Mouse (Mus musculus): ENCODE measurements at regions not wholly inside any gene's neighbourhood (a gene's known extent, or its start where the extent isn't known, plus 50 kb on each side); places are given as distances from the start of the nearest gene placed in this dataset.

DNA sequence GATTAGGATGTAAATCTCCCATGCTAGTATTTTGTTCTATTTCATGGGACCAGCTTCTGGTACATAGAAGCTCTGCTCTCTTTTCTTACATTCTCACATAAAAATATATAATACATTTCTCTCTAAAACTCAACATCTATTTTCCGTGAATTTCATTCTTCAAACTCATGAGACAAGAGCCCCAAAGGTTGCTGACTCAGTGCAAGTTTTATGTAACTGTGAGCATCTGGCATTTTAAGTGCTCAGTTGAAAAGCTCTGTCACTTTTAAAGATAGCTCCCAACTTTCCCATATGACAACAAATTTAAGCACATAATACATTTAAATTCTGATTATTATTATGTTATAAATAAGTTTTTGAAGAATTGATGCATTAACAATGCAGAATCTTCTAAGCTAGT lies 268.5 kb downstream of the AW209491 start:
- no peak overlapping the region for H3K4me3 ChIP-seq
- no peak for ATAC-seq (ENCODE audit: low FRiP score, low read depth)
- H3K36me3 ChIP-seq: no peaks in the 10 kb centered on the region
- no peak overlapping the region for H3K27ac ChIP-seq (replicated peaks)
- H3K4me1 ChIP-seq: no peaks in the 10 kb centered on the region
- H3K27me3 ChIP-seq: no peaks in the 10 kb centered on the region
- WGBS: 82% methylated on average over 1 of the region's 1 CpGs
- no peak overlapping the region for H3K4me2 ChIP-seq (replicated peaks)
- no peak overlapping the region for H3K9ac ChIP-seq (replicated peaks)
- no peaks in the 10 kb centered on the region for H3K9me3 ChIP-seq

DNA sequence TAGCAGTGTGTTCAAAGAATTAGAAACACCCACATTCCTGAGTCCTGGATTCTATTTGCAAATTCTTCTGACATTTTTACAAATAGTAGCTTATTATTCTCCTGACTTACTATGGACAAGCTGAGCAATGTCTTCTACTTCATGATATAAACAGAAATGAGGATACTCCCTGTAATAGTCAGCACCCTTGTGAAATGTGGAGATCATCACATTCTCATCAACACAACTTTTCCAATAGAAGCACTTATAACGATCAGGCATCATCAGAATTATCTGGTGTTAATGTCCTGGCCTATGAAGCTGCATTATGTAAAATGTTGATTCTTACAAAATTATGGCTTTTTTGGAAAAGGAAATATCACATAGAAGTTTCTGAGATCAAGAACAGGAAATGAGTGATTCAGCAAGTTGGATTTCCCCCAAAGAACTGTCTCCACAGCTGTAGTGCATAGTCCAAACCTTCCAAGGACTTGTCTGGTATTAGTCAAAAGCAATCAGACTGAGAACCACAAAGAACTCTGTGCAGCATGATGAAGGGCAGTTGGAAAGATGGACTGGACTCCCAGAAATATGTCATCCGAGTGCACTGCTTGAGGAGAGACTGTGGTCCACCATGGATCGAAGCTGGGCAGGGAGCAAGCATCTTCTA lies 300.3 kb downstream of the AW209491 start:
- Histone ChIP-seq H3K27ac (replicated peaks) (no peak overlapping the region), H3K36me3 (no peaks in the 10 kb centered on the region), H3K9me3 (no peaks in the 10 kb centered on the region), H3K4me2 (replicated peaks) (no peak overlapping the region), H3K4me3 (no peak overlapping the region), H3K27me3 (no peaks in the 10 kb centered on the region), H3K9ac (replicated peaks) (no peak overlapping the region), H3K4me1 (no peaks in the 10 kb centered on the region)
- no peak for ATAC-seq (ENCODE audit: low FRiP score, low read depth)
- WGBS: 94% methylated on average over 3 of the region's 3 CpGs

DNA sequence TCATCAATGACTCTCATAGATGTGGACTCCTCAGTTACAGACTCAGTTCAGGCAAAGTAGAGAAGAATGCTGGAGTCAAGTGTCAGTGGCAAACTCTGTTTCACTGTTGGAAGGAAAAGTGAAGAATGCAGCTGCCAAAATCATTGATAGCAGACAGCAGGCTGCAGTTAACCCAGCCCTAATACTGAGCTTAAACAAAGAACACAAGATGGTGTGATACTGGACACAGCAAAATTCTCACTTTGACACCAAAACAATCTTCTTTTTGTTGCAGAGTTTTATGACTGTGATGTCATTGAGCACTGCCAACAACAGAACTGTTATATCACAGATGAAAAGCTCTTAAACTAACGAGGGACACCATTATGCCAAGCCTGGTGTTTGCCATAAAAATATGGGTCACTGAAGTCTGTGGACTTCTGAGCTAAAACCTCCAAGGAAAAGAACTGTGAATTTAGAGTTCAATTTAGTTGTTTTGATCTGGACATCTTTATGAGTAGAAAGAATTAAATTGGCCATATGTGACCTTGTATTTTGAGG lies 336.3 kb downstream of the AW209491 start:
- no peak overlapping the region for H3K27ac ChIP-seq (replicated peaks)
- H3K9ac ChIP-seq (replicated peaks): no peak overlapping the region
- H3K36me3 ChIP-seq: no peaks in the 10 kb centered on the region
- WGBS: 72% methylated on average over 1 of the region's 1 CpGs
- no peak overlapping the region for H3K4me3 ChIP-seq
- H3K9me3 ChIP-seq: no peaks in the 10 kb centered on the region
- no peaks in the 10 kb centered on the region for H3K27me3 ChIP-seq
- no peak overlapping the region for H3K4me2 ChIP-seq (replicated peaks)
- no peak for ATAC-seq (ENCODE audit: low FRiP score, low read depth)
- no peaks in the 10 kb centered on the region for H3K4me1 ChIP-seq

DNA sequence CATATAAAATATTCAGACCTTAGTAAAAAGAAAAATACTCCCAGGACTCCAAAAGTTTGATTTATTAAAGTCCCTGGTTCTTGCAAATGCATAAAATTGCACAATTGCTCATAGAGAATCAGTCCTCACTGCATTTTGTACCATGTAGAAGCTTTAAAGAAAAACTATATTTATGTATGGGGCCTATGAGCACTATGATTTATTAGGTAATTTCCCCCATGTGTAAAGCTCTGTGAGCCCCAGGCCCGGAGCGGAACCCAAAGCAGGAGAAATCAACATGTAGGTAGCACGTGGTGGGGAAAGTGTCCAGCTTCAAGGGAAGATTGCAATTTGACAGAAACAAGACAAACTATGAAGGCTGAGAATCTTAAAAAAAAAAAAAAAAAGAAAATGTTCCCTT lies 372.7 kb downstream of the AW209491 start:
- WGBS: 89% methylated on average over 3 of the region's 3 CpGs
- no peak overlapping the region for H3K4me2 ChIP-seq (replicated peaks)
- H3K4me1 ChIP-seq: no peaks in the 10 kb centered on the region
- no peak overlapping the region for H3K9ac ChIP-seq (replicated peaks)
- H3K27me3 ChIP-seq: no peaks in the 10 kb centered on the region
- no peaks in the 10 kb centered on the region for H3K9me3 ChIP-seq
- no peaks in the 10 kb centered on the region for H3K36me3 ChIP-seq
- no peak for ATAC-seq (ENCODE audit: low FRiP score, low read depth)
- H3K27ac ChIP-seq (replicated peaks): no peak overlapping the region
- H3K4me3 ChIP-seq: no peak overlapping the region

DNA sequence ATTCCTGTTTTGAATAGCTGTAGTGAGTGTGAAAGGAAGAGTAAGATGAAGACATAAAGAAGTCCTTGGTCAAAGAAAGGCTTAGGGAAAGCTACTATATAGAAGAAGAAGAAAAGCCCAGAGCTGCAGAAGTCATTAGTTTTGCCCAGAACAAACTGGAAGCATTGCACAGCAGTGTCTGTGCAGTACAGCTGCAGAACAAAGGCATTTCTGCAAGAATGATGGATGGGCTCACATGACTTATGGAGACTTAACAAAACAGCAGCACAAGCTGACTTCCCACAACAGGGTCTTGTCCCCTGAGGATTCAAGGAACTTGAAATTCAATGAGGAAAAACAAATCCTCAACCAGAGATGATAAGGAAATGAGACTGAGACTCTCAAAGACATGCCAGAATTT lies 381.7 kb downstream of the AW209491 start:
- Histone ChIP-seq H3K4me2 (replicated peaks) (no peak overlapping the region), H3K27me3 (no peaks in the 10 kb centered on the region), H3K9me3 (no peaks in the 10 kb centered on the region), H3K4me1 (no peaks in the 10 kb centered on the region), H3K4me3 (no peak overlapping the region), H3K36me3 (no peaks in the 10 kb centered on the region), H3K9ac (replicated peaks) (no peak overlapping the region), H3K27ac (replicated peaks) (no peak overlapping the region)
- ATAC-seq (ENCODE audit: low FRiP score, low read depth): peak; percentile 49; the same call in 1 of the 2 replicates

DNA sequence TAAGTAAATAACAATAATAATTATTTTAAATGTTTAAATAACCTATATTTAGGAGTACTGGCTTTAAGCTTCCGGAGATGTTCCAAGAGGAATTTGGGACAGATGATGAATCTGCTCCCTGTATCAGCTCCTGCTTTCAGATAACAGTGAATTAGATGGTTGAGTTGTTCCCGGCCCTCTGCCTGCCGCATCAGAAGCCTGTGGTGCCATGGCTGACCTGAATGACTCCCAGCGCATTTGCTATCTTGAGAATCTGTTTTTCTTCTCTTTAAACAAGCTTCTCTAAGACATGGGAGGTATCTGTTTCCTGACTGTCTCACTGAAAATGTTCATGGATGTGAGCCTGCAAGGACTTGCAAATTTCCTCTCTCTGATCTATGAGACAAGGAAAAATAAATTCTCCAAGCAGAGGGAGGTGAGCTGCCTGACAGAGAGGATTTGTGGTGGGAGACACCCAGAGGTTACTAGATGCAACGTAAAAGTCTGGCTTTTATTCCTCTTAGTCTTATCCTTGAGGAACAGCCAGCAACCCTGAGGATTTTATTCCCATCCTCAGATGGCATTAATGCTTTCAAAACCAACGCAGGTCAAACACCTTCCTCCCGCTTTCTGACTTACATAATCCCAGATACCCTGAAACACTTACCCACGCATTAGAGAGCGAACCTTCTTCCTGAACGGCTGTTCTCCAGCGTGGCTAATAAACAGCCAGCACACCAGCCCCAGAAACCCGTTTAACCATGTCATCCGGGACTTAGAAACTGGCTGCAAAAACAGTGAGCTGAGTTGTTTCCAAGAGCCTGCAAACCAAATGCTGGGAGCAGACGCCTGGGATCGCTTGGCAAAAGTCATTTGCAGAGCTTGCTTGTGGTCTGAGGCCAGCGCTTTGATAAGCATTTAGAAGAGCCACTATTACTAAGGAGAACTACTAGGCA lies 389.1 kb downstream of the AW209491 start:
- no peak overlapping the region for H3K27ac ChIP-seq (replicated peaks)
- 66% methylated on average over 16 of the region's 16 CpGs for WGBS
- no peak overlapping the region for H3K9ac ChIP-seq (replicated peaks)
- H3K27me3 ChIP-seq: no peaks in the 10 kb centered on the region
- H3K4me3 ChIP-seq: no peak overlapping the region
- no peaks in the 10 kb centered on the region for H3K4me1 ChIP-seq
- H3K4me2 ChIP-seq (replicated peaks): no peak overlapping the region
- no peaks in the 10 kb centered on the region for H3K9me3 ChIP-seq
- ATAC-seq (ENCODE audit: low FRiP score, low read depth): no peak
- H3K36me3 ChIP-seq: no peaks in the 10 kb centered on the region

DNA sequence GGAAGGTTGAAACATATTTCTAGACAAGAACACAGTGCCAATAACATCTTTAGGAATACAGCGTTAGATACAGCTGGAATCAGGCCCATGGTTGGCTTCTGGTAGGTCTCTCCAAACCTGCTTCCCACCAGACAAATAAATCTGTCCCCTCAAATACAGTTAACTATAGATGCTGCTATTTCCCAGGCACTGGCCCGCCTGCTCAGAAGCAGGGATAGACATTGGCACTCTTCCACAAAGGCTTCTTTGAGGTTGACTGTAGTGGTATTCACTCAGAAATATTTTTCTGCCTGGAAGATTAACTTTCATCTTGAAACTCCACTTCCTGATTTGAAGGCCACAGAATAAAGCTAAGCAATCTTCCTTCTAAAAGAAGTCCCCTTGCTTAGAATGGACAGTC lies 396.6 kb downstream of the AW209491 start:
- 94% methylated on average over 2 of the region's 2 CpGs for WGBS
- ATAC-seq (ENCODE audit: low FRiP score, low read depth): no peak
- no peak overlapping the region for H3K9ac ChIP-seq (replicated peaks)
- H3K4me2 ChIP-seq (replicated peaks): no peak overlapping the region
- H3K4me3 ChIP-seq: no peak overlapping the region
- no peak overlapping the region for H3K27ac ChIP-seq (replicated peaks)
- no peaks in the 10 kb centered on the region for H3K36me3 ChIP-seq
- H3K9me3 ChIP-seq: no peaks in the 10 kb centered on the region
- H3K4me1 ChIP-seq: no peaks in the 10 kb centered on the region
- H3K27me3 ChIP-seq: no peaks in the 10 kb centered on the region

DNA sequence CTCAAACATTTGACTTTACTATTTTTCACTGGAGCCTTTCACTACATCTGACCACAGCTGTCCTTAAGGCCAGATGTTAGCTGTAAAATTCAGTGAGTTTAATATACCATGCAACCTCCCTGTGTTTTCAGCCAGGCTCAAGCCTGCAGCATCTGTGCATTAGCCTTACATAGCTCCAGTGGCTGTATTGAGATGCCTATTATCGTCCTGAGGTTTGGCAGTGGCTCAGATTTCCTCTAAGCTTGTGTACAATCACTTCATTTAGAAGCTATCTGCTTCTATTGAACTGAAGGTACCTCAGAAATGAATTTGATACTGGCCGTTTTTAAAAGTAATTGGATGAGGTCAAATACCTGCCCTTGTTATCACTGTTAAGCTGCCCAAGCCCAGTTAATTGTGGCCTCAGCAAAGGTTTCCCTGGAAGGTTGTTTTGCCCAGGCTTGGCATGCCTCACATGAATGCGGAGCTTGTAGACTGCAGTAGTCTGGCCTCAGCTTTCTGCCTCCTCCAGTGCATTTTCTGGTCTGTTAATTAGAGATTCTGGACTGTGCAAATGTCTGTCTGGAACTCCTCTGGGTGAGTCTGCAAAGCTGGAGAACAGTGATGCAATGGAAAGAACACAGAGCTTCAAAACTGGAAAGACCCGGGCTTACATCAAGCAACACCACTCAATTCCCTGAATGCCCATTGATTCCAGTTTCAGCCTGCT lies 410.2 kb upstream of the Gli3 start:
- no peaks in the 10 kb centered on the region for H3K36me3 ChIP-seq
- H3K27me3 ChIP-seq: no peaks in the 10 kb centered on the region
- no peak overlapping the region for H3K4me2 ChIP-seq (replicated peaks)
- H3K4me1 ChIP-seq: no peaks in the 10 kb centered on the region
- H3K4me3 ChIP-seq: no peak overlapping the region
- no peak overlapping the region for H3K9ac ChIP-seq (replicated peaks)
- no peak overlapping the region for H3K27ac ChIP-seq (replicated peaks)
- 51% methylated on average over 4 of the region's 4 CpGs for WGBS
- H3K9me3 ChIP-seq: no peaks in the 10 kb centered on the region
- ATAC-seq (ENCODE audit: low FRiP score, low read depth): no peak

DNA sequence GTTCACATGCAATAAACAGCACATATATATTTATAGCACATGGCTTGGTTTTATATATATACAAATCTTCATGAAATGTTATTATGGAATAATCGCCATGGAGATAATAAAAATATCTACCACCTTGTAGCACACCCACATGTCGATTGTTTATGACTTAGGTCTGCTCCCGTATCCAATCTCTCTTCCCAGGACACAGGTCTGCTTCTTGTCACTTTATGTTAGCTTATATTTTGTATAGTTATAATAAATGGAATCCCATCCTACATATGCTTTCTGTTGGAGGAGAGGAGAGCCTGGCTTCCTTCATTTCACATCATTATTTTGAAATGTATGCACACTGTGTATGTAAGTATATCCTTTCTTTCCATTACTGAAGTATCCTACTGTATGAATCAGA lies 408.3 kb upstream of the Gli3 start:
- no peak overlapping the region for H3K27ac ChIP-seq (replicated peaks)
- 94% methylated on average over 3 of the region's 3 CpGs for WGBS

DNA sequence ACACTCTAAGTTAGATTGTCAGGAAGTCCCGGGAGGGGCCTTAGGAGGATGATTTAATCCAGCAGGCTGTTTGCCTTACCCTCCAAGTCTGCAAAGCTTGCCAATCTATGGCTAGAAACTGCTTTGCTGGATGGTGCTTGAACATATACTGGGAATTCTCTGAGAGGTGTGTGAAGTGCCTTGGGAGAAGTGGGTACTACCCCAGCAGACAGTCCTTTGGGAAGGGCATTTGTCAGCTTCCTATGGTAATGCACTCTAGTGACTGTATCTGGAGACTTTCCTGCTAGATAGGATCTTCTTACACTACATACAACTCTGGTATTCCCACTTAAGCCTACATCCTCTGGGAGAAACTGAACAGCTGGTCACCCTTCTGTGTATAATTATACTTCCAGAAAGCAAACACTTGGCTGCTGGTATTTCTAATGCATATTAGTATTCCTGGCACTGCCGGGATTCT lies 384.4 kb upstream of the Gli3 start:
- Histone ChIP-seq H3K9me3 (no peaks in the 10 kb centered on the region), H3K4me3 (no peak overlapping the region), H3K9ac (replicated peaks) (no peak overlapping the region), H3K4me1 (no peaks in the 10 kb centered on the region), H3K36me3 (no peaks in the 10 kb centered on the region), H3K27ac (replicated peaks) (no peak overlapping the region), H3K4me2 (replicated peaks) (no peak overlapping the region), H3K27me3 (no peaks in the 10 kb centered on the region)
- no peak for ATAC-seq (ENCODE audit: low FRiP score, low read depth)
- WGBS: 76% methylated on average over 2 of the region's 2 CpGs

More for the DNA sequence above, 408.3 kb upstream of the Gli3 start:
- ATAC-seq (ENCODE audit: low FRiP score, low read depth): no peak
- Histone ChIP-seq H3K4me3 (no peak overlapping the region), H3K4me2 (replicated peaks) (no peak overlapping the region), H3K27me3 (no peaks in the 10 kb centered on the region), H3K36me3 (no peaks in the 10 kb centered on the region), H3K9me3 (no peaks in the 10 kb centered on the region), H3K4me1 (no peaks in the 10 kb centered on the region), H3K9ac (replicated peaks) (no peak overlapping the region)

DNA sequence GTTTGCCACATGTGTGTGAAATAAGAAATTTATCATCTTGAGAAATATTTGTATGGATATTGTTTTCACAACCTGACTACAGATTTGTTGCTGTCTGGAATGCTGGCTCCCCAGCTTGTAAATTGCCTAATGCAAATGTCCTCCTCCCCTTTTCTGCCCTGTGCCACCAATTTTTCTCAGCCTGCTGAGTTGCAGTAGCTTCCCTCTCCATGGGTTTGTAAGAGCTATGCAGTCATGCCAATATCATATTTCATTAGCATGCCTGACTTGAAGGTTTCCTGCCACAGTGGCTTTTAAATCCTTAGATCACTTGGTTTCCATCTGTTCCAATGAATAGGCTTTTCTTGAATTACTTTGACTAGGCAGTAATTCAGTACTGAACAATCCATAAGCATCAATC lies 383.9 kb upstream of the Gli3 start:
- no peak overlapping the region for H3K4me3 ChIP-seq

More for the DNA sequence above, 383.9 kb upstream of the Gli3 start:
- no peaks in the 10 kb centered on the region for H3K9me3 ChIP-seq
- no peak overlapping the region for H3K9ac ChIP-seq (replicated peaks)
- no peaks in the 10 kb centered on the region for H3K4me1 ChIP-seq
- no peak overlapping the region for H3K27ac ChIP-seq (replicated peaks)
- H3K36me3 ChIP-seq: no peaks in the 10 kb centered on the region
- ATAC-seq (ENCODE audit: low FRiP score, low read depth): no peak
- H3K4me2 ChIP-seq (replicated peaks): no peak overlapping the region
- no peaks in the 10 kb centered on the region for H3K27me3 ChIP-seq
